Mouse (Mus musculus): Measurements from ENCODE around the gene Ctla4. TPM values are rescaled to one million over a fixed set of nuclear protein-coding genes. Genes with fewer than 3 reads are reported as not detected.

Gene Ctla4
- 5.0 TPM in 1 of 2 replicates, not detected in the other for total RNA-seq (2015; ENCODE audit: low replicate concordance)
- 0.76 and 1.3 TPM in 2 replicates for total RNA-seq (2017; ENCODE audit: low replicate concordance)

- ATAC-seq (replicated peaks; ENCODE audit: low FRiP score, poor library complexity, severe bottlenecking) = no peak
Observed at GRCm38 (mm10) chr1:60886981-60887380, at the start of gene Ctla4. Gene Ctla4, plus strand, starts transcription at chr1:60887000.

- ATAC-seq (replicated peaks; ENCODE audit: low FRiP score, poor library complexity, severe bottlenecking) = no peak
Observed at GRCm38 (mm10) chr1:60839161-60839560, 47.6 kb upstream of the Ctla4 start.

DNA sequence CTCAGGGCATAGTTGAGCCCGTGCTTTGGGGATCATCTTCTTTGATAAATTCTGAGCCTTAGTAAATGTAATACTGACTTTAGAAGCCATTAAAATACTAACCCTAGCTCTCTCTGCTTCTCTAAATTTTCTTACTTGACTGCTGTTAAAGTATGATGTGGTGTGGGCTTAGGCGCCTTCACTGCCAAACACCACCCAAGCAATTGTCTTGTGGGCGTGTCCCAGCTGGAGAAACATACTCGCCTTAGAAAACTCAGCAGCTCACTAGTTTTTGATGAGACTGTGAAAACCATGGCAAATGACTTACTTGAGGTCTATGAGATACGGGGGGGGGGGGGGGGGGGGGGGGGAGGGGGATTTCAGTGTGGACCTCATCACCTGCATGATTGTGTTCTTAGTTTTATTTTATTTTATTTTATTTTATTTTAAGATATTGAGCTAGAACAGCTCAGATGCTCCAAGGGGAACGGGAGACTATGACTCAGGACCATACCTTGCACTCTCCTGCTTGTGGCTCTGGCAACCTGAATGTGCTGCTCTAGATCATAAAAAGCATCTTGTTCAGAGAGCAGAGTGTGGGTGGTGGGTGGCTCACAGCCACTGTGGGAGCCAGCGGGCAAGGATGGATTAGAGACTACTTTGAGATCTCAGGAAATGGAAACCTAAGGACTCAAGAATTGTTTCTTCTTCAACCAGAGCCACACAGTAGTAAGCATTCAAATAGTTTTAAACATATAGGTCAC lies 41.3 kb upstream of the Ctla4 start:
- no peak for ATAC-seq (replicated peaks; ENCODE audit: low FRiP score, poor library complexity, severe bottlenecking)

GRCm38 (mm10) chr1:60846616-60847275 lies 40.1 kb upstream of the Ctla4 start:
- ATAC-seq (replicated peaks; ENCODE audit: low FRiP score, poor library complexity, severe bottlenecking) = no peak

GRCm38 (mm10) chr1:60849112-60849511 lies 37.7 kb upstream of the Ctla4 start:
- no peak for ATAC-seq (replicated peaks; ENCODE audit: low FRiP score, poor library complexity, severe bottlenecking)

DNA sequence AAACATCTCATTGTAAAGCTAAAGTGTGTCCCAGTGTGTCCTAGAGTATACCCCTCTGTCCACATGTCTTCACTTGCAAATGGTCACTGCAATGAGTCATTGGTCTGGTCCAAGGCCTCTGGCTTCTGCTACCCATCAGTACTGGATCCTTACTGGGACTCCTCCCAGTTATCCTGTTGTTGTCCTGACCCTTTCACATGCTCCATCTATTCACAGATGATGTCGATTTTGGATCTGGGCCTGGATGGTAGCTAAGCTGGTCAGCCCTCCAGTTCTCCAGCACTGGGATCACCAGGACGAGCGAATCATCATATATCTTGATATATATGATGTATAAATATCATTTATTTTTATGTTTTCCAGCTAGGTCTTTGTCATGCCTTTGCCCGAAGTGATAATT lies 37.0 kb upstream of the Ctla4 start:
- ATAC-seq (replicated peaks; ENCODE audit: low FRiP score, poor library complexity, severe bottlenecking) = no peak

DNA sequence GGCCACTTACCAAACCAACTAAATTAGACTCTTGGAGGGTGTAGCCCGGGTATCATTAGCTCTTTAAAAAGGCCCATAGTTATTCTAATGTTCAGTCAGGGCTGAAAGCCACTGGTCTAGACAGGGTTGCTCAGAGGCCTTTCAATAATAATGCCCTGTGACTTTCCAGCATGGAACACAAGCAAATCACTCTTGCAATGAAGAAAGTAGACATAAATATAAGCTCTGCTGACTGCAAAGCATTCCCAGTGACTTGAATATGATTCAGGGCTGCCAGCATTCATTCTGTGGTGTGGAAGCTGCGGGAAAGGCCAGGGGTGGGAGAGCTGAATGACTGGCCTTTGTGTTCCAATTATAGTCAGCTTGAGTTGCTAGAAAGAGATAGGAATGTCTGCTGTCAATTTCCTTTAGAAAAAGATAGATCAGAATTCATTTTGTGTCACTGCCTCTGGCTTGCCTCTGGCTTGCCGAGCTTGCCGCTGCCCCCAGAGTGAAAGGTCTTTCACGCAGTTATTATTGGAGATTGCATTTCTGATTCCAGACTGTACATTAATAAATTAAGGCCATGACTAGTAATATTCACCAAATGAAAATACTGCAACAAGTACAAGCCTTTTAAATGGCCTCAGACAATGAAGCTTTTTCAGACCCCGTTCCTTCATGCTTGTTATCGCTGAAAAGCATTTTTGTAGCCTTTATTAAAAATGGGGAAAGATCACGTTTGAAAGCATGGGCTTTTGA lies 35.6 kb upstream of the Ctla4 start:
- no peak for ATAC-seq (replicated peaks; ENCODE audit: low FRiP score, poor library complexity, severe bottlenecking)

- no peak for ATAC-seq (replicated peaks; ENCODE audit: low FRiP score, poor library complexity, severe bottlenecking)
Observed at GRCm38 (mm10) chr1:60852075-60852769, 34.6 kb upstream of the Ctla4 start.

DNA sequence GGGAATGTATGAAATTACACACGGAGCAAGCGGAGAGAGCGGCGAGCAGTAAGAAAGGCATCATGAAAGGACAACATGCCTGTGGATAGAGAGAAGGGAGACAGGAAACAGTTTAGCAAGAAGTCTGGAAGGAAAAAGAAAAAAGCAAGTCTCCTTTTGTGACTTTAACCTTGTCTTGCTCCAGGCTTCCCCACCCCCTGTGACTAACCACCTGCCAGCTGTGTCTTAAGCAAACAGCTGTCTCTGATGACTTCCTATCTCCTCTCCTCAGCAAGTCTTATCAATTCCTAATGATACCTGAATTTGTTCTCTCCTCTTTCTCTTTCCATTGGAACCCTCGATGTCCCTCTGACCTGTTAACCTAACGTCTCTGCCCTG lies 34.0 kb upstream of the Ctla4 start:
- no peak for ATAC-seq (replicated peaks; ENCODE audit: low FRiP score, poor library complexity, severe bottlenecking)

- ATAC-seq (replicated peaks; ENCODE audit: low FRiP score, poor library complexity, severe bottlenecking) = no peak
Observed at GRCm38 (mm10) chr1:60853330-60853956, 33.4 kb upstream of the Ctla4 start.

DNA sequence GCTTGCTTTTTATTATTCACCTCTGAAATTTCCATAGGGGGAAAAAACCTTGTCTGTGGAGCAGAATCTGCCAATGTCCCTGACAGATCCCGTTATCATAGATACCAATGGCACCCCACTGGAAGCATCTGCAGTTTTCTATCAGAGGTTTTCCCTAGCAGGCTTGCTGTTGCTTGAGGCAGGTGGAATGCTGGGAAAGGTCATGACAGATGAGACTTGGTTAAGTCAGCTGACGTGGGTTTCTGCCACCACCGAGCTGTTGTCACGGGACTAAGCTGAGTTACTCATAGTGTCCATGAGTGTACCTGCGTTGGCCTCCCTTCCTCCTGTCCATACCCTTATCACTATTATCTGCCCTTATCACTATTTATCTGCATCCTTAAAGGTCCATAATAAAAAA lies 32.8 kb upstream of the Ctla4 start:
- no peak for ATAC-seq (replicated peaks; ENCODE audit: low FRiP score, poor library complexity, severe bottlenecking)

DNA sequence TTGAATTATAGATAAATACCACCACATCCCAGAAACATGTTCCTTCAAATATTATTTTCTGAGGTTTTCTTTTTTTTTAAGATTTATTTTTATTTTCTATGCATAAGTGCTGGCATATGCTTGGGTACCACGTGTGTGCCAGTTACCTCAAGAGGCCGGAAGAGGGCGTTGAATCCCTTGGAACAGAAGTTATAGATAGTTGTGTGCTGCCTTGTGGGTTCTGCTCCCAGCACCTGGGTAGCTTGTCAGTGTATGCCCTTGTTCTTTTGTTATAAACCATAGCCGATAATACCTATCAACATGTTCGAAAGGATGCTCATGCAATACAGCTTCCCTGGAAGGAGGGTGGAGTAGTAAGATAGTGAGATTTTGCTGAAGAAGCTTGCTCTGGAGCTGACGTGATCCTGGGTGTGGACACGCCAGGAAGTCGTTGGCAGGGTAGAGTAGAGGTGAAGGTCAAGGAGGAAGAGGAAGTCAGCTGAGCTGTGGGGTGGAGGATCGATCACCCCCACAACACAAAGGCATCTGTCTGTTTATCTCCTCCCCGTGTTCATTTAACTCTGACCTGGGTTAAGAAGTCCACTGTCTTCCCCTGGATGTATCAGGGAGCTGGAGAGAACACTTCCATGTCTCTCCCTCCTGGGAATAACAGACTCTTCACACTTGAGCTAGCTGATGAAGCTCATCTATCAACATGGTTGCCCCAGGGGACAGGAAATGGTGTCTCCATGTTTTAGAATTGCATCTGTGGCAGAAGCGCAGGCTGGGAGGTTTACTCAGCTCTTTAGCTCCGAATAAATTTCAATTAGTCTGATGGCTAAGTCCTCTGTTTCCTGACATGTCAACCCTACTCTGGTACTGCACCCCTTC lies 29.2 kb upstream of the Ctla4 start:
- ATAC-seq (replicated peaks; ENCODE audit: low FRiP score, poor library complexity, severe bottlenecking) = no peak

DNA sequence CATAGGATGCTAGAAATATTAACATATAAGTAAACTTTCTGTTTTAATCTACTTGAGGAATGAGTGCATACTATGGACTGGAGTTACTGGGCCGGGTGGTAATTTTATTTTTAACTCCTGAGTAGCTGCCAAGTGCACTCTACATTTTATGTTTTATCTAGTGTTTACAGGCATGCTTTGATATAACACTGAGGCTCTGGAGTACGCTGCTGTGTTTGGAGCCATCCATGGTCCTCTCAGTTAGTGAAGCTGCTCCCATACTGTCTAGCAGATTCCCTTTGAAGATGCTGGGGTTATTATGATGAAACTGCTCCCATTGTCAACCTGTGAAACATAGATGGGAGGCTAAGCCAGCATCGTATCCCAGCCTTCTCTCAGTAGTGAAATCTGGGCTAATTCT lies 27.6 kb upstream of the Ctla4 start:
- ATAC-seq (replicated peaks; ENCODE audit: low FRiP score, poor library complexity, severe bottlenecking) = no peak

GRCm38 (mm10) chr1:60859842-60860241 lies 27.0 kb upstream of the Ctla4 start:
- ATAC-seq (replicated peaks; ENCODE audit: low FRiP score, poor library complexity, severe bottlenecking) = no peak

GRCm38 (mm10) chr1:60860357-60860946 lies 26.3 kb upstream of the Ctla4 start:
- ATAC-seq (replicated peaks; ENCODE audit: low FRiP score, poor library complexity, severe bottlenecking) = no peak

GRCm38 (mm10) chr1:60860955-60861354 lies 25.8 kb upstream of the Ctla4 start:
- ATAC-seq (replicated peaks; ENCODE audit: low FRiP score, poor library complexity, severe bottlenecking) = no peak

- no peak for ATAC-seq (replicated peaks; ENCODE audit: low FRiP score, poor library complexity, severe bottlenecking)
Observed at GRCm38 (mm10) chr1:60861431-60861830, 25.4 kb upstream of the Ctla4 start.

- no peak for ATAC-seq (replicated peaks; ENCODE audit: low FRiP score, poor library complexity, severe bottlenecking)
Observed at GRCm38 (mm10) chr1:60862510-60862909, 24.3 kb upstream of the Ctla4 start.

All from erythroid progenitor cell, adult 5-6 weeks (primary cell).